Mouse (Mus musculus) layer of hippocampus, adult 9-10 months (tissue): Measurements from ENCODE around the gene Vash1.

Experiments
- DNase-seq: peaks from one replicate; pipeline ENCODE4 v3.0.0; 2022; ENCODE audit warnings: low spot score

Gene Vash1

GRCm38 (mm10) chr12:86719961-86720639 is 41.6 kb downstream of the Vash1 start:
- DNase-seq: no peak

GRCm38 (mm10) chr12:86721453-86721852 is 43.0 kb downstream of the Vash1 start:
- DNase-seq: no peak

- DNase-seq: no peak
Observed at GRCm38 (mm10) chr12:86724300-86724699, 45.8 kb downstream of the Vash1 start.

- no peak for DNase-seq
Observed at GRCm38 (mm10) chr12:86725706-86726105, 47.2 kb downstream of the Vash1 start.

GRCm38 (mm10) chr12:86726120-86726640 is 47.7 kb downstream of the Vash1 start, which contains the start of gene Angel1:
Angel1 (minus strand) TSS chr12:86726460.
- DNase-seq: peak; percentile 89

- no peak for DNase-seq
Observed at GRCm38 (mm10) chr12:86734319-86734810, 55.9 kb downstream of the Vash1 start, which contains the start of gene Lrrc74a. Lrrc74a (plus strand) TSS chr12:86734369.
